Mouse (Mus musculus) NIH3T3 (cell line): ENCODE data around the gene Yipf3.

Source experiments
- DNase-seq: peaks from one replicate; pipeline ENCODE4 v3.0.0-alpha.2; 2012; ENCODE audit warnings: low read depth

Gene Yipf3

GRCm38 (mm10) chr17:46284653-46285052 is 36.8 kb downstream of the Yipf3 start:
- no peak for DNase-seq

GRCm38 (mm10) chr17:46285407-46285806 is 37.5 kb downstream of the Yipf3 start:
- DNase-seq: no peak

GRCm38 (mm10) chr17:46287678-46288095 is 39.8 kb downstream of the Yipf3 start:
- DNase-seq: peak; percentile 74

- DNase-seq: no peak
Measured at GRCm38 (mm10) chr17:46296601-46297000, 48.7 kb downstream of the Yipf3 start.

GRCm38 (mm10) chr17:46297028-46297363 is 49.1 kb downstream of the Yipf3 start:
- no peak for DNase-seq

DNA sequence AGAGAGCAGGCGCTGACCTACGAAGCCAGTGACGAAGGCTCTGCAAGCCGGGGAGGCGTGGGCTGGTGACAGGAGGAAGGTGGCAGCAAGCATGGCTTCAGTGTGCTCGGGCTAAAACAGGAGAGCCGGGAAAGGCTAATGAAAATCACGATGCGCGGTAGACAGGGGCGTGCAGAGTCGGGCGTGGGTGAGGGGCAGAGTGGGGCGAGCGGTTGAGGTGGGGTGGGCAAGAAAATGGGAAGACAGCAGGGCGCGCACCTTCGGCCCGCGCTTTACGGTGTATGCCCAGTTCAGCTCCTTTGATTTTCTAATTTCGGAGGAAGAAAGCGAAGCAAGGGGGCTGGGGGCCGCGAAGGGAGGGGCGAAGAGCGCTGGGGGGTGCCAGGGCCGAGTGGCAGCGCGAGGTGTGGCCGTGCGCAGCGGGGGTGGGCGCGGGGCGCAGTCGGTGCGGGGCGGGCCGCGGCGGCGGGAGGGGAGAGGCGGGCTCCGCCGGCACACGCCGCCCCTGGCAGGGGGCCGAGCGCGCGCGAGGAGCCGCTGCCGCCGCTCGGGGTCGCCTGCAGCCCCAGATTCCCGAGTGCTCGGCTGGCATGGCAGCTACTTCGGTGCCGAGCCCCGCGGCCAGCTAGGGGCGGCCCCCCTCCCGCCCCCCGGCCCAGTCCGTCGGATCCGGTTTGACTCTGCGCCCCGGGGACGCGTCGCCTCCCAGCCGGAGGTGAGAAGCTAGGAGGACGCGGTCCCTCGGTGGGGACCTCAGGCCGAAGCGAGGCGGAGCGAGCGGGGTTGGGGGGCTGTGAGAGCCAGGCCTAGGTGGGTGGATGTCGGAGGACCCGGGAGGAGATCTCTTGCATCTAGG is 49.7 kb downstream of the Yipf3 start, which contains the start of gene Dlk2:
TSS of gene Dlk2 (plus strand) at position 58 of the 856 bp plus-strand sequence.
- peak; percentile 22 for DNase-seq

DNA sequence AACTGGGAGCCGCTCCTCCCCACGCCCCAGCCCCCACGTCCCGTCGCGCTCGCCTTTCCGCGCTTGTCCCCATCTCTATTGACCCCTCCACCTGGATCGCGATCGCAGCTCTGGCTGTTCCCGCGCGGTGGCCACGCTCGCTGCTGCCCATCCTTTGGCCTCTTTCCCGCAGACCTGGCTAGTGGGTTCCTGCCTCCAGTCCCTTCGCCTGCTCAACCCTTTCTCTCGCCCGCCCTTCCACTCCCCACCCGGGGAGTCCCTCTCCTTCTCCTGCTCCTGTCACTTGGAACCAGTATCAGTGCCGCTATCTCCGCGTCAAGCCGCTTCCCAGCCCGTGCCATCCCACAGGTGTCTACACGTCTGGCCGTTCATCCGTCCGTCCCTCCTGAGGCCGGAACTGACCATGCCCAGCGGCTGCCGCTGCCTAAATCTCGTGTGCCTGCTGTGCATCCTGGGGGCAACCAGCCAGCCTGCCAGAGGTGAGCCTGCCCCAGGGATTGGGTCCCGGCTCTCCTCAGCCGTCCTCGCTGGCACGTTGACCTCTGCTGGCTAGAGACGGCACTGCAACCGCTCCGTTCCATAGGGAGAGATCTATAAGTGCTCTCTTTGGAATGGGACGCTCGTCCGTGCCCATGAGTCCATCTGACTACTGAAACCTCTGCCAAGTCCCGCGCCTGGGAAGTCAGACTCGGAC is 50.5 kb downstream of the Yipf3 start:
- DNase-seq: peak; percentile 94

DNA sequence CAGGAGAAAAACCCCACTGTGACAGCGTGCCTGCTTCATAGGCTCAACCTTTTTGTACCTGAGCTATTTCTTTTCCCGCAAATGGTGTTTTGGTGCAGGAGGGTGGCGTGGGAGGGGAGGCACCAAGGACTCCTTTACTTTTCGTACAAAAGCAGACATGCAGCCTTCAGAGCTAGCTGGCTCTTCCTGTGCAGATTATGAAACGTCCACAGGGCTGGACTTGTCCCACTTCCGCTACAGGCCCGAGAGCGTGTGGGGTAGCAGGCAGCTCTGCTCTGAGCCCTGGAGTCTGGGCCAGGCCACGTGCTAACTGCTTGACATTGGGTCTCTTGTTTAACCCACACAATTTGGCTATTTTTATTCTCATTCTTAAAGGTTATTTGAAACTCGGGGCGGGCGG is 54.0 kb downstream of the Yipf3 start:
- DNase-seq: no peak
